Comparison of ENCODE assay signal across 26 mouse cellular contexts in the genomic region with DNA sequence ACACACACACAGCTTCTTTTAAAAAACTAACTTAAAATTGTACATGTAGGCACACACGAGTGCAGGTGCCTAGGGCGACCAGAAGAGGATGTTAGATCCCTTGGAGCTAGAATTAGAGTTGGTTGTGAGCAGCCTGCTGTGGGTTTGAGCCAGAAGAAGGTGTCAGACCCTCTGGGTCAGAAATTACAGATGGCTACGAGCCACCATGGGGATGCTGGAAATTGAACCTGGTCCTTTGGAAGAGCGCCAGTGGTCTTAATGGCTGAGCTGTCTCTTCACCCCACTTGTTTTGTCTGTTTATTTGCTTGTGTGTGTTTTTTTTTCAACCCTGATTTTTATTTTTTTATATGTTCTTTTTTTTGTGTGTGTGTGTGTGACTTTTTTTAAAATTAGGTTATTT. TPM values are rescaled to one million over a fixed set of nuclear protein-coding genes. Genes with fewer than 3 reads are reported as not detected.
"Had no signal": no experiment of that assay in that cellular context is flagged by ENCODE, and none has a peak within 500 bp of the region (broad histone marks: within the 10 kb centered on the region; RNA-seq: fewer than 3 reads in every experiment).

No protein-coding gene starts in this region.

- H3K27ac ChIP-seq: gastrocnemius, adult 2 months; heart, embryonic 10.5 days; hindbrain, embryonic 10.5 days; hindbrain, embryonic 13.5 days; hindbrain, embryonic 15.5 days; intestine, embryonic 15.5 days; layer of hippocampus, adult 2 months; left cerebral cortex, adult 2 months; limb, embryonic 10.5 days; limb, embryonic 12.5 days; liver, embryonic 13.5 days; liver, embryonic 15.5 days had no signal

- ATAC-seq: inflammation-experienced regulatory T-cells, adult 6 months; intestine, embryonic 15.5 days; intestine, postnatal 0 days had no signal

- H3K27me3 ChIP-seq: hindbrain, embryonic 13.5 days; hindbrain, embryonic 15.5 days; intestine, embryonic 15.5 days; limb, embryonic 12.5 days; liver, embryonic 13.5 days; liver, embryonic 15.5 days had no signal

- H3K4me1 ChIP-seq: heart, embryonic 10.5 days; heart, embryonic 12.5 days; hindbrain, embryonic 13.5 days; hindbrain, embryonic 15.5 days; liver, embryonic 13.5 days; liver, embryonic 15.5 days had no signal

- H3K36me3 ChIP-seq: heart, embryonic 10.5 days; heart, embryonic 12.5 days; hindbrain, embryonic 10.5 days; hindbrain, embryonic 13.5 days; hindbrain, embryonic 15.5 days; intestine, embryonic 15.5 days; limb, embryonic 10.5 days; limb, embryonic 12.5 days; liver, embryonic 13.5 days; liver, embryonic 15.5 days had no signal

- H3K9ac ChIP-seq: heart, embryonic 12.5 days; hindbrain, embryonic 13.5 days; hindbrain, embryonic 15.5 days; intestine, embryonic 15.5 days; limb, embryonic 12.5 days; liver, embryonic 13.5 days; liver, embryonic 15.5 days had no signal

- DNase-seq: gastrocnemius, adult 2 months; gastrocnemius, postnatal 10 days; gastrocnemius, postnatal 25 days; heart, postnatal 10 days; heart, postnatal 4 days; kidney, adult 18-20 months; kidney, adult 8-10 months; kidney, postnatal 10 days; kidney, postnatal 4 days; liver; liver, embryonic 13.5 days had no signal

- H3K4me3 ChIP-seq: gastrocnemius, adult 2 months; heart, embryonic 10.5 days; heart, embryonic 12.5 days; hindbrain, embryonic 10.5 days; hindbrain, embryonic 13.5 days; hindbrain, embryonic 15.5 days; intestine, embryonic 15.5 days; layer of hippocampus, adult 2 months; left cerebral cortex, adult 2 months; limb, embryonic 10.5 days; limb, embryonic 12.5 days; liver, embryonic 13.5 days; liver, embryonic 15.5 days had no signal

- H3K9me3 ChIP-seq: heart, embryonic 10.5 days; hindbrain, embryonic 13.5 days; hindbrain, embryonic 15.5 days; intestine, embryonic 15.5 days; limb, embryonic 10.5 days; limb, embryonic 12.5 days; liver, embryonic 13.5 days; liver, embryonic 15.5 days had no signal

- H3K4me2 ChIP-seq: heart, embryonic 12.5 days; hindbrain, embryonic 13.5 days; hindbrain, embryonic 15.5 days; intestine, embryonic 15.5 days; limb, embryonic 12.5 days; liver, embryonic 11.5 days; liver, embryonic 13.5 days; liver, embryonic 15.5 days had no signal

RNA-seq across cellular contexts. Expression of a gene that starts 22.3 kb away (rescaled TPM):
- total RNA-seq: granulocyte monocyte progenitor cell, adult 5-6 weeks had no signal
- polyA plus RNA-seq: inflammation-experienced regulatory T-cells, adult 6 months had no signal

RNA-seq across cellular contexts. Expression of a gene that starts 54.0 kb away (rescaled TPM):
- total RNA-seq: granulocyte monocyte progenitor cell, adult 5-6 weeks had no signal
